Mouse (Mus musculus) liver, postnatal 0 days (tissue): Measurements from ENCODE around the gene Rprml.

Experiments
- CTCF ChIP-seq: sonication (generic); IDR thresholded peaks from 2 replicates; pipeline ENCODE4 v1.5.1; 2016; ENCODE audit warnings: antibody characterized with exemption, low read depth
- EP300 ChIP-seq: IDR thresholded peaks from 2 replicates; pipeline ENCODE4 v1.6.1; 2016; ENCODE audit warnings: antibody characterized with exemption, low read depth, mild to moderate bottlenecking

GRCm38 (mm10) chr11:103675556-103675955 lies 26.2 kb downstream of the Rprml start:
- TF ChIP-seq CTCF: peak; percentile 85
- no peak for TF ChIP-seq EP300
